Mouse (Mus musculus) lung, postnatal 0 days (tissue): ENCODE results near the gene Gm17359.

Experiments used
- CTCF ChIP-seq: IDR thresholded peaks from 2 replicates; pipeline ENCODE4 v1.5.1; 2016; ENCODE audit warnings: antibody characterized with exemption, mild to moderate bottlenecking
- EP300 ChIP-seq: IDR thresholded peaks from 2 replicates; pipeline ENCODE4 v1.6.1; 2016; ENCODE audit warnings: antibody characterized with exemption, mild to moderate bottlenecking, control low read depth

- TF ChIP-seq CTCF: no peak
- no peak for TF ChIP-seq EP300
Observed at GRCm38 (mm10) chr3:79349311-79349710, 12.8 kb downstream of the Gm17359 start.
